Mouse (Mus musculus): ENCODE results near the gene Ubc. TPM values are rescaled to one million over a fixed set of nuclear protein-coding genes. Genes with fewer than 3 reads are reported as not detected.

Ubc gene
- polyA plus RNA-seq (2021; fragmentation: Nextera tagmentation) = 257 and 297 TPM in 2 replicates
- long read RNA-seq, experiment 1, transcript Ubc-202 (2 exons, 2,618 nt) = major isoform, 652 of 1,469 reads
- long read RNA-seq, experiment 1, transcript Ubc-203 (2 exons, 2,581 nt) = minor isoform, 6 of 1,469 reads
- long read RNA-seq, experiment 1, partial matches to known transcripts = 543 of 1,469 reads
- long read RNA-seq, experiment 1, other reads (novel, unspliced or antisense) = 268 of 1,469 reads
- long read RNA-seq, experiment 2, transcript Ubc-202 (2 exons, 2,618 nt) = major isoform, 73 of 430 reads
- long read RNA-seq, experiment 2, partial matches to known transcripts = 200 of 430 reads
- long read RNA-seq, experiment 2, other reads (novel, unspliced or antisense) = 157 of 430 reads

DNA sequence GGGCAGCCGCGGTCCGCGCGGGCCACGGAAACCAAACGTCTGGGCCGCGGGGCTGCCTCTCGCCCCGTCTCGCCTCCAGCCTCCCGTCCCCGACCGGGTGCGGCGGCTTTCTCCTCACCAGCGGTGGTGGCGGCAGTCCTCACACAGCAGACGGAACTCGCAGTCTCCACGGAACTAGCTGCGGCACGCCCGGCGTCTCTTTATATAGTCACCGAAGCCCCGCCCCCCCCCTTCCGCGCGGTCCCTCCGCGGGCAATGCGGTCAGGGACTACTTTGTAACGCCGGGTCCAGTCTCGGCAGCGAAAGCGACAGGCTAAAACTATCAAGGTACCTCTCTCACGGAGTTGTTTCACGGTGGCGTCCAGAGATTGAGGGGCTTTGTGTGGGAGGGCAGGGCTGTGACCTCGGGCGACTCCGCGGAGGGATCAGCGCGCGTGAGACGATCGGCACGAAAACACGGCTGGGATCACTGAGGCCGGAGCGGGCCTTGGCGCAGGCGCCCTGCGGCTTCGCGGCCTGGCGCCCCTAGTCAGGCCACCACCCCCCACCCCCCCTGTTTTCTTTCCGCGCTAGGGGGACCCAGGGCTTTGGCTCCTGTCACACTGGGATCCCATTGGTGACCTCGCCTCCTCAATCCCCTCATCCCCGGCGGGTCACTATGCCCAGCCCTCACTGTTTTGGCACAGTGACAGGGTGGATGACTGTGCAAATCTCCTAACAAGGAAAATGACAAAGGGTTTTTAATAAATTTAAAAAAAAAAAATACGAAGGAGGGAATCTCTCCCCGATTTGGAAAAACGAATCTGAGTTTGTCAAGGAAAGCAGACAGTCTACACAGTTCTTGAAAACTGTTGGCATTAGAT lies at the start of gene Ubc:
Gene Ubc (minus strand): TSS at position 624 of the 863 bp plus-strand sequence.

DNA sequence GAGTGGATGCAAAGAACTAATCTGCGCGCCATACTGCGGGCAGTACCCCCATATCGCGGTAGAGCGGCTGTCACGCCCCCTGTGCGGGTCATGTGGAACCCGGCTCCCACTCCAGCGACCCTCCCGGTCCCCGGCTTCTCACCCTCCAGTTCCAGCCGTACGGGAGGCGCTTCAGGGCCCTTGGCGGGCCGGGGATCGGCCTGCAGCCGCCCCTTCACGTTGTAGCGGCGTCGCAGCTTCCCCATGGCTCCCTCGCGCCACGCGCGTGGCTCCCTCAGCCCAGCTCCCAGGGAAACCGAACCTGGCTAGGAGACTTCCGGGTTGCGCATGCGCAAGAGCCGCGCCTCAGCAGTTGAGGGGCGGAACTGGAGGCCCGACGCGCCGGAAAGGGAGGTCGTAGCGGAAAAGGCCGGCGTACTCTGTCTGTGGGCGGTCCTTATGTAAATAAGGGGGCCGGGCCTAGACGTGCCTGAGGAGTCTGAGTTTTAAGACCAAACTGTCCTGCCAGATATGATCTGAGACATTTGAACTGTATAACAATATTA lies 43.9 kb upstream of the Ubc start, which contains the start of gene Dhx37:
Gene Dhx37 (minus strand): TSS at position 329 of the 545 bp plus-strand sequence.

DNA sequence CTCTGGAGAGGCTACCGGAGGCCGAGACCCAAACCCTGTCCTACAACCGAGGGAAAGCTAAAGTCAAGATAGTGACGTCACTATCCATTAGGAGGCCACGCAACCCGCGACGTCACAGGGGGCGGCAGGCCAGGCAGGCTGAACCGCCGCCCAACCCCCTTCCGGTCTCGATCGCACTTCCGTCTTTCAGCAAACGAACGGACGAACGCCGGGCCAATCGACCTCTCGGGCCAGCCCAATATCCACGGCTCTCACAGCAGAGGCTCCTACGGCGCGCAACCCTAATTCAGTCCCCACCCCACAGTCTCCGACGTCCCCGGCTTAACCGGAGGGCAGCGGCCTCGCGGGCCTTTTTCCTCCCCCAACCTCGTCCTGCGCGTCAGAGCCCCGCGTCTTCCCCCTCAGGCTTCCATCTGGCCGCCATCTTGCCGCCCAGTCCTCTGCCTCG lies 847 bp downstream of the Ubc start, which contains the start of gene Gm10382:
Gene Gm10382 (plus strand): TSS at position 192 of the 448 bp plus-strand sequence.

DNA sequence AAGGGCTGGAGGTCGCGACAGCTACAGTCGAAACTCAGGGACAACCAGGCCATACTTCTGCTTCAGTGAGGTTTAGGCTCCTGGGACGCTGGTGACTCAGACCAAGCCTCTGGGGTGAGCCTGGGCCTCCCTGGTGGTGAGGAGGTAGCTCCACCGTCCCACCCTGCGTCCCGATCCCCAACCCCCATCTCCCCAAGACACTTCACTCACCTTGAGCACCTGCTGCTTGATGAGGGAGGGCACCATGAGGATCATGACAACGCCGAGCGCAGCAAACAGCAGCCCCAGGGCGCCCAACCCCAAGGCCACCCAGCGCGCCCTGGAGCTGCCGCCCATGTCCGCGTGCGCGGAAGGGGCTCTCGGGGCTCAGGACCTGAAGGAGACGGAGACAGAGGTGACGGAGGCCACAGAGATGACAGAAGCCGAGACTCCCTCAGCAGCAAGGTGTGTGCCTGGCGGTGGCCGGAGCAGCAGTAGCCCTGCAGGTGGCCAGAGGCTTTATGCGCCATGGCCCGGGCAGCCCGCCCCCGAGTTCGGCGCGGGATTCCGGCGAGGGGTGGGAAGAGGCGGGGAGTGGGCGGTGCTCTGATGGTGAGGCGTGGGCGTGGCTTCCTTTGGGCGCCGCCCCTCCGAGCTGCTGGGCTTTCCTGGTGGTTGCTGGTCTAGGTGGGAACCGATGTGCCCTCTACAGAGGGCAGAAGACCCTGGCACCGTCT lies 49.3 kb downstream of the Ubc start, which contains the start of gene Scarb1:
Gene Scarb1 (minus strand): TSS at position 548 of the 716 bp plus-strand sequence.

Other genes starting within 250 kb of the Ubc start
- 6.6 and 24.8 TPM in 2 replicates for gene Ncor2, start 211.0 kb downstream of the Ubc start, polyA plus RNA-seq (2021; fragmentation: Nextera tagmentation)
- gene Scarb1, start 49.1 kb downstream of the Ubc start, polyA plus RNA-seq (2021; fragmentation: Nextera tagmentation) = 12.8 and 19.6 TPM in 2 replicates
- 0.18 TPM in 1 of 2 replicates, not detected in the other for gene Gm10382, start 880 bp downstream of the Ubc start, polyA plus RNA-seq (2021; fragmentation: Nextera tagmentation)
- gene Dhx37, start 43.9 kb upstream of the Ubc start, polyA plus RNA-seq (2021; fragmentation: Nextera tagmentation) = 3.1 and 3.9 TPM in 2 replicates
- 44.3 and 88.8 TPM in 2 replicates for gene Bri3bp, start 51.4 kb upstream of the Ubc start, polyA plus RNA-seq (2021; fragmentation: Nextera tagmentation)
- gene Aacs, start 85.6 kb upstream of the Ubc start, polyA plus RNA-seq (2021; fragmentation: Nextera tagmentation) = 15.4 and 16.5 TPM in 2 replicates
- gene Tmem132b, start 141.6 kb upstream of the Ubc start, polyA plus RNA-seq (2021; fragmentation: Nextera tagmentation) = 7.8 and 8.1 TPM in 2 replicates

Data from left cerebral cortex, adult 6 months (tissue).